Comparison of ENCODE assay signal across 8 mouse cellular contexts in genomic region chr9:62026600-62026999, GRCm38 (mm10). TPM values are rescaled to one million over a fixed set of nuclear protein-coding genes. Genes with fewer than 3 reads are reported as not detected.
DNase-seq lines count a peak whose midpoint lies in the region; ATAC-seq and TF ChIP-seq lines count a peak whose summit lies in the region.

Gene Paqr5 (minus strand): TSS chr9:62026856.

- no peak for TF ChIP-seq POLR2A in thymus, adult 2 months (IDR thresholded peaks at IDR 0.05; ENCODE audit: control insufficient read depth, extremely low read depth, insufficient read depth, low read length, poor library complexity)

- intact Hi-C loops in gastrocnemius, postnatal 14 days (cut with DNase I; ENCODE audit: low total_unique reads): no loop called here

- H3K27me3 ChIP-seq in embryonic facial prominence, embryonic 15.5 days: peaks cover 26% of the 10 kb centered on the region
- peaks cover 56% of the 10 kb centered on the region for H3K27me3 ChIP-seq in hindbrain, embryonic 12.5 days
- H3K27me3 ChIP-seq in limb, embryonic 15.5 days: peaks cover 31% of the 10 kb centered on the region
- H3K27me3 ChIP-seq in midbrain, embryonic 15.5 days (replicated peaks): peaks cover 18% of the 10 kb centered on the region
- H3K27me3 ChIP-seq in thymus, adult 2 months (ENCODE audit: control insufficient read depth, insufficient read depth, low read length): no peaks in the 10 kb centered on the region

- H3K4me3 ChIP-seq in embryonic facial prominence, embryonic 15.5 days (replicated peaks): peak within 1 kb of the TSS; percentile 48
- H3K4me3 ChIP-seq in hindbrain, embryonic 12.5 days: peak within 1 kb of the TSS; percentile 35
- peak within 1 kb of the TSS; percentile 44 for H3K4me3 ChIP-seq in limb, embryonic 15.5 days
- H3K4me3 ChIP-seq in midbrain, embryonic 15.5 days: peak within 1 kb of the TSS; percentile 27
- H3K4me3 ChIP-seq in thymus, adult 2 months (ENCODE audit: control insufficient read depth, insufficient read depth, low read length): peak within 1 kb of the TSS; percentile 52

- H3K4me2 ChIP-seq in embryonic facial prominence, embryonic 15.5 days (replicated peaks): peak within 1 kb of the TSS; percentile 90
- H3K4me2 ChIP-seq in hindbrain, embryonic 12.5 days (replicated peaks): peak within 1 kb of the TSS; percentile 71
- peak within 1 kb of the TSS; percentile 91 for H3K4me2 ChIP-seq in limb, embryonic 15.5 days
- peak within 1 kb of the TSS; percentile 52 for H3K4me2 ChIP-seq in midbrain, embryonic 15.5 days

- no peaks in the 10 kb centered on the region for H3K36me3 ChIP-seq in embryonic facial prominence, embryonic 15.5 days
- H3K36me3 ChIP-seq in hindbrain, embryonic 12.5 days: no peaks in the 10 kb centered on the region
- H3K36me3 ChIP-seq in limb, embryonic 15.5 days: no peaks in the 10 kb centered on the region
- H3K36me3 ChIP-seq in midbrain, embryonic 15.5 days (replicated peaks): no peaks in the 10 kb centered on the region
- no peaks in the 10 kb centered on the region for H3K36me3 ChIP-seq in thymus, adult 2 months (ENCODE audit: control insufficient read depth, insufficient read depth, low read length)

- H3K9me3 ChIP-seq in embryonic facial prominence, embryonic 15.5 days (replicated peaks): no peaks in the 10 kb centered on the region
- H3K9me3 ChIP-seq in hindbrain, embryonic 12.5 days (replicated peaks): no peaks in the 10 kb centered on the region
- no peaks in the 10 kb centered on the region for H3K9me3 ChIP-seq in limb, embryonic 15.5 days
- H3K9me3 ChIP-seq in midbrain, embryonic 15.5 days: no peaks in the 10 kb centered on the region

- ATAC-seq in embryonic facial prominence, embryonic 15.5 days (ENCODE audit: insufficient number of reproducible peaks, low FRiP score, low TSS enrichment, low read depth): peak; percentile 53; the same call in 1 of the 2 replicates
- ATAC-seq in hindbrain, embryonic 12.5 days (ENCODE audit: low FRiP score): no peak
- ATAC-seq in limb, embryonic 15.5 days (ENCODE audit: insufficient number of reproducible peaks, low FRiP score, low TSS enrichment, low read depth): 0 out of 2 replicates have a peak, but pooled peaks have one; percentile 37
- no peak for ATAC-seq in midbrain, embryonic 15.5 days (replicated peaks)

- peaks cover 14% of the 10 kb centered on the region for H3K4me1 ChIP-seq in embryonic facial prominence, embryonic 15.5 days
- H3K4me1 ChIP-seq in hindbrain, embryonic 12.5 days: peaks cover 7% of the 10 kb centered on the region
- peaks cover 9% of the 10 kb centered on the region for H3K4me1 ChIP-seq in limb, embryonic 15.5 days
- H3K4me1 ChIP-seq in midbrain, embryonic 15.5 days: peaks cover 7% of the 10 kb centered on the region
- H3K4me1 ChIP-seq in thymus, adult 2 months (replicated peaks; ENCODE audit: control insufficient read depth, insufficient read depth, low read length): peaks cover 15% of the 10 kb centered on the region

- no peak within 1 kb of the TSS for H3K27ac ChIP-seq in embryonic facial prominence, embryonic 15.5 days (replicated peaks)
- no peak within 1 kb of the TSS for H3K27ac ChIP-seq in hindbrain, embryonic 12.5 days
- H3K27ac ChIP-seq in limb, embryonic 15.5 days: no peak within 1 kb of the TSS
- H3K27ac ChIP-seq in midbrain, embryonic 15.5 days: no peak within 1 kb of the TSS
- H3K27ac ChIP-seq in thymus, adult 2 months (ENCODE audit: control insufficient read depth, insufficient read depth, low read length): no peak within 1 kb of the TSS

- under 1% methylated on average over 32 of the region's 32 CpGs for WGBS in embryonic facial prominence, embryonic 15.5 days
- under 1% methylated on average over 26 of the region's 32 CpGs for WGBS in hindbrain, embryonic 12.5 days
- WGBS in limb, embryonic 15.5 days: under 1% methylated on average over 31 of the region's 32 CpGs
- WGBS in midbrain, embryonic 15.5 days: under 1% methylated on average over 31 of the region's 32 CpGs
- WGBS in thymus, adult 2 months: 2% methylated on average over 32 of the region's 32 CpGs

- TF ChIP-seq CTCF in thymus, adult 2 months (IDR thresholded peaks at IDR 0.05; ENCODE audit: borderline replicate concordance, control insufficient read depth, extremely low read depth, insufficient read depth, low read length, poor library complexity): no peak

- no peak within 1 kb of the TSS for H3K9ac ChIP-seq in embryonic facial prominence, embryonic 15.5 days
- peak within 1 kb of the TSS; percentile 57 for H3K9ac ChIP-seq in hindbrain, embryonic 12.5 days
- peak within 1 kb of the TSS; percentile 28; the same call in 1 of the 2 replicates for H3K9ac ChIP-seq in limb, embryonic 15.5 days
- no peak within 1 kb of the TSS for H3K9ac ChIP-seq in midbrain, embryonic 15.5 days

- DNase-seq in gastrocnemius, postnatal 14 days: peak; percentile 29
- DNase-seq in gastrocnemius, adult 8-10 months (ENCODE audit: low spot score in 2 of 2): no peak
- DNase-seq in thymus, adult 2 months: peak; percentile 62
- DNase-seq in right cerebral cortex, adult 18-20 months: no peak

RNA-seq across cellular contexts. Expression of gene Paqr5, which starts in this region (rescaled TPM):
- total RNA-seq in gastrocnemius, postnatal 14 days (2021): under 1 TPM in 1 of 2 experiments, not detected in 1; 0.12 TPM
- total RNA-seq in gastrocnemius, adult 8-10 months (2022): not detected
- polyA plus RNA-seq in embryonic facial prominence, embryonic 15.5 days (2015; fragmentation: Nextera tagmentation; extraction: Ambion mirVana): 16.8 and 18.7 TPM in 2 replicates
- 0.52 and 0.93 TPM in 2 replicates for polyA plus RNA-seq in hindbrain, embryonic 12.5 days (2016; fragmentation: Nextera tagmentation; extraction: Ambion mirVana)
- 23.0 and 24.0 TPM in 2 replicates for polyA plus RNA-seq in limb, embryonic 15.5 days (2015; fragmentation: Nextera tagmentation; extraction: Ambion mirVana)
- 0.37 and 0.61 TPM in 2 replicates for polyA plus RNA-seq in midbrain, embryonic 15.5 days (2015; fragmentation: Nextera tagmentation; extraction: Ambion mirVana)
- polyA plus RNA-seq in thymus, adult 2 months (2012; rRNA removed): 5.1 and 5.3 TPM in 2 replicates

Comparison
In these comparisons a context has a peak if more than half of its experiments do, and no peak if none do; other contexts are left out.
1. Peak in DNase-seq in gastrocnemius, postnatal 14 days; RNA of the gene not detected or under 1 TPM.
2. ATAC-seq: peak in embryonic facial prominence, embryonic 15.5 days (single experiment) and limb, embryonic 15.5 days (single experiment); none in hindbrain, embryonic 12.5 days (single experiment) and midbrain, embryonic 15.5 days (single experiment).
3. H3K9ac ChIP-seq: peak in hindbrain, embryonic 12.5 days (single experiment) and limb, embryonic 15.5 days (single experiment); none in embryonic facial prominence, embryonic 15.5 days (single experiment) and midbrain, embryonic 15.5 days (single experiment).
4. Peak in every context shown above with its lines, with median percentiles within 50 percentile points of each other: H3K4me2 ChIP-seq and H3K4me3 ChIP-seq.